Mouse (Mus musculus) midbrain, embryonic 12.5 days (tissue): ENCODE results near the gene Uck1. TPM values are rescaled to one million over a fixed set of nuclear protein-coding genes. Genes with fewer than 3 reads are reported as not detected.
A peak's percentile ranks its signal among the peaks of the same experiment; 100 is the strongest.
"Not testable (repeated sequence)": the region's sequence is repeated elsewhere in the genome, so short reads cannot be mapped to it uniquely, and the experiment has no call there.

Source experiments
- ATAC-seq: fragments of 200-750 bp; cut with Nextera tagmentation; 2 replicates; pipeline ENCODE4 v1.8.0; 2017; ENCODE audit warnings: low read depth, moderate TSS enrichment, moderate library complexity; ENCODE audit not compliant: low FRiP score
- H3K27ac ChIP-seq: fragments of 300-500 bp; sonication (generic); replicated peaks from 2 replicates; pipeline ENCODE4 v1.5.1; 2016; ENCODE audit warnings: mild to moderate bottlenecking
- H3K27me3 ChIP-seq: fragments of 300-500 bp; sonication (generic); 2 replicates; pipeline ENCODE4 v1.6.1; 2016; ENCODE audit warnings: mild to moderate bottlenecking
- H3K36me3 ChIP-seq: fragments of 300-500 bp; sonication (generic); 2 replicates; pipeline ENCODE4 v1.6.1; 2016
- H3K4me1 ChIP-seq: fragments of 300-500 bp; sonication (generic); 2 replicates; pipeline ENCODE4 v1.6.1; 2016
- H3K4me2 ChIP-seq: fragments of 300-500 bp; sonication (generic); replicated peaks from 2 replicates; pipeline ENCODE4 v1.6.1; 2016; ENCODE audit warnings: mild to moderate bottlenecking, moderate library complexity
- H3K4me3 ChIP-seq: fragments of 300-500 bp; sonication (generic); 2 replicates; pipeline ENCODE4 v1.5.1; 2016; ENCODE audit warnings: mild to moderate bottlenecking
- H3K9ac ChIP-seq: fragments of 300-500 bp; sonication (generic); replicated peaks from 2 replicates; pipeline ENCODE4 v1.6.1; 2016; ENCODE audit warnings: mild to moderate bottlenecking, moderate library complexity
- H3K9me3 ChIP-seq: fragments of 300-500 bp; sonication (generic); 2 replicates; pipeline ENCODE4 v1.6.1; 2016; ENCODE audit warnings: mild to moderate bottlenecking
- WGBS: fragments of 180-500 bp; shearing (Covaris S2); methylation state at CpG from one replicate; pipeline ENCODE4 v1.1.7; 2016; 5-methylcytosine and 5-hydroxymethylcytosine counted together
- polyA plus RNA-seq: library from polyadenylated mRNA; unstranded; fragments of >200 nt; fragmentation: Nextera tagmentation; extraction: Ambion mirVana; gene quantifications from 2 replicates; pipeline ENCODE4 v1.2.1, GENCODE M21; 2016

The Uck1 gene
- polyA plus RNA-seq = 74.4 and 79.6 TPM in 2 replicates

GRCm38 (mm10) chr2:32259657-32260417 lies at the start of gene Uck1:
Gene Uck1 (minus strand): TSS chr2:32260159.
- Histone ChIP-seq H3K9me3 (no peaks in the 10 kb centered on the region), H3K9ac (peak within 1 kb of the TSS; percentile 86), H3K36me3 (peaks cover 31% of the 10 kb centered on the region), H3K4me3 (peak within 1 kb of the TSS; percentile 70), H3K4me2 (peak within 1 kb of the TSS; percentile 86), H3K27ac (no peak within 1 kb of the TSS; the same call in 1 of the 2 replicates), H3K27me3 (no peaks in the 10 kb centered on the region), H3K4me1 (peaks cover 16% of the 10 kb centered on the region)
- ATAC-seq = peak; percentile 90
- WGBS = 2% methylated on average over 59 of the region's 59 CpGs

- Histone ChIP-seq H3K9ac (no peak overlapping the region), H3K36me3 (peaks cover 52% of the 10 kb centered on the region), H3K4me1 (peaks cover 19% of the 10 kb centered on the region), H3K27me3 (peaks cover 36% of the 10 kb centered on the region), H3K27ac (no peak overlapping the region), H3K9me3 (no peaks in the 10 kb centered on the region), H3K4me2 (no peak overlapping the region), H3K4me3 (no peak overlapping the region)
- no peak for ATAC-seq
- 91% methylated on average over 16 of the region's 16 CpGs for WGBS
Measured at GRCm38 (mm10) chr2:32308870-32309568, 49.1 kb upstream of the Uck1 start.

GRCm38 (mm10) chr2:32307941-32308760 lies 48.2 kb upstream of the Uck1 start:
- 48% methylated on average over 8 of the region's 8 CpGs for WGBS
- Histone ChIP-seq H3K27me3 (peaks cover 29% of the 10 kb centered on the region), H3K36me3 (peaks cover 60% of the 10 kb centered on the region), H3K4me1 (peaks cover 19% of the 10 kb centered on the region), H3K9ac (no peak overlapping the region), H3K9me3 (no peaks in the 10 kb centered on the region), H3K4me2 (no peak overlapping the region), H3K4me3 (no peak overlapping the region), H3K27ac (no peak overlapping the region)
- ATAC-seq = no peak

GRCm38 (mm10) chr2:32307247-32307798 lies 47.4 kb upstream of the Uck1 start:
- WGBS = 85% methylated on average over 6 of the region's 6 CpGs
- H3K4me2 ChIP-seq = no peak overlapping the region
- H3K9me3 ChIP-seq = no peaks in the 10 kb centered on the region
- H3K4me1 ChIP-seq = peaks cover 14% of the 10 kb centered on the region
- H3K36me3 ChIP-seq = peaks cover 69% of the 10 kb centered on the region
- no peak overlapping the region for H3K4me3 ChIP-seq
- H3K27ac ChIP-seq = no peak overlapping the region
- peaks cover 21% of the 10 kb centered on the region for H3K27me3 ChIP-seq
- ATAC-seq = no peak
- H3K9ac ChIP-seq = no peak overlapping the region

GRCm38 (mm10) chr2:32306176-32306575 lies 46.2 kb upstream of the Uck1 start:
- no peak overlapping the region for H3K27ac ChIP-seq
- no peaks in the 10 kb centered on the region for H3K9me3 ChIP-seq
- no peak overlapping the region for H3K4me2 ChIP-seq
- H3K36me3 ChIP-seq = peaks cover 76% of the 10 kb centered on the region
- ATAC-seq = no peak
- H3K9ac ChIP-seq = no peak overlapping the region
- 83% methylated on average over 9 of the region's 9 CpGs for WGBS
- 0 out of 2 replicates have a peak, but pooled peaks cover 10% of the 10 kb centered on the region for H3K27me3 ChIP-seq
- H3K4me1 ChIP-seq = peaks cover 2% of the 10 kb centered on the region
- no peak overlapping the region for H3K4me3 ChIP-seq

GRCm38 (mm10) chr2:32305668-32306067 lies 45.7 kb upstream of the Uck1 start:
- no peak for ATAC-seq
- Histone ChIP-seq H3K4me2 (no peak overlapping the region), H3K9ac (no peak overlapping the region), H3K9me3 (no peaks in the 10 kb centered on the region), H3K4me1 (no peaks in the 10 kb centered on the region; the same call in 1 of the 2 replicates), H3K36me3 (peaks cover 80% of the 10 kb centered on the region), H3K27me3 (0 out of 2 replicates have a peak, but pooled peaks cover 5% of the 10 kb centered on the region), H3K27ac (no peak overlapping the region), H3K4me3 (no peak overlapping the region)
- 89% methylated on average over 5 of the region's 5 CpGs for WGBS

- Histone ChIP-seq H3K27ac (no peak overlapping the region), H3K4me3 (no peak overlapping the region), H3K4me2 (no peak overlapping the region), H3K9ac (no peak overlapping the region), H3K4me1 (no peaks in the 10 kb centered on the region; the same call in 1 of the 2 replicates), H3K36me3 (peaks cover 81% of the 10 kb centered on the region), H3K27me3 (no peaks in the 10 kb centered on the region), H3K9me3 (no peaks in the 10 kb centered on the region)
- 0 out of 2 replicates have a peak, but pooled peaks have one; percentile 34 for ATAC-seq
- 57% methylated on average over 8 of the region's 8 CpGs for WGBS
Measured at GRCm38 (mm10) chr2:32304145-32304832, 44.3 kb upstream of the Uck1 start.

GRCm38 (mm10) chr2:32302952-32303351 lies 43.0 kb upstream of the Uck1 start:
- Histone ChIP-seq H3K27me3 (no peaks in the 10 kb centered on the region), H3K4me2 (no peak overlapping the region), H3K4me3 (no peak overlapping the region), H3K9ac (no peak overlapping the region), H3K27ac (no peak overlapping the region), H3K4me1 (no peaks in the 10 kb centered on the region; the same call in 1 of the 2 replicates), H3K36me3 (peaks cover 84% of the 10 kb centered on the region), H3K9me3 (no peaks in the 10 kb centered on the region)
- 89% methylated on average over 10 of the region's 10 CpGs for WGBS
- ATAC-seq = no peak

- H3K36me3 ChIP-seq = peaks cover 74% of the 10 kb centered on the region
- 87% methylated on average over 4 of the region's 4 CpGs for WGBS
- H3K4me3 ChIP-seq = no peak overlapping the region
- H3K9ac ChIP-seq = no peak overlapping the region
- no peak overlapping the region for H3K27ac ChIP-seq
- no peaks in the 10 kb centered on the region for H3K9me3 ChIP-seq
- H3K4me1 ChIP-seq = no peaks in the 10 kb centered on the region; the same call in 1 of the 2 replicates
- no peak for ATAC-seq
- H3K4me2 ChIP-seq = no peak overlapping the region
- no peaks in the 10 kb centered on the region for H3K27me3 ChIP-seq
Measured at GRCm38 (mm10) chr2:32299469-32299868, 39.5 kb upstream of the Uck1 start.

GRCm38 (mm10) chr2:32295842-32296241 lies 35.9 kb upstream of the Uck1 start:
- H3K4me1 ChIP-seq, ATAC-seq, H3K4me2 ChIP-seq, H3K27me3 ChIP-seq, H3K9ac ChIP-seq, H3K9me3 ChIP-seq, H3K27ac ChIP-seq, H3K4me3 ChIP-seq: not testable (repeated sequence)
- WGBS = 76% methylated on average over 2 of the region's 2 CpGs
- peaks cover 57% of the 10 kb centered on the region for H3K36me3 ChIP-seq

- 82% methylated on average over 3 of the region's 3 CpGs for WGBS
- Histone ChIP-seq H3K4me2 (no peak overlapping the region), H3K27ac (no peak overlapping the region), H3K4me1 (no peaks in the 10 kb centered on the region), H3K4me3 (no peak overlapping the region), H3K27me3 (no peaks in the 10 kb centered on the region), H3K9me3 (no peaks in the 10 kb centered on the region), H3K9ac (no peak overlapping the region), H3K36me3 (peaks cover 56% of the 10 kb centered on the region)
- no peak for ATAC-seq
Measured at GRCm38 (mm10) chr2:32295285-32295684, 35.3 kb upstream of the Uck1 start.
